Mouse (Mus musculus): ENCODE data around the gene Tnfsf13. TPM values are rescaled to one million over a fixed set of nuclear protein-coding genes. Genes with fewer than 3 reads are reported as not detected.

Gene Tnfsf13
- polyA plus RNA-seq, 1 experiment, result 23.9 TPM

DNA sequence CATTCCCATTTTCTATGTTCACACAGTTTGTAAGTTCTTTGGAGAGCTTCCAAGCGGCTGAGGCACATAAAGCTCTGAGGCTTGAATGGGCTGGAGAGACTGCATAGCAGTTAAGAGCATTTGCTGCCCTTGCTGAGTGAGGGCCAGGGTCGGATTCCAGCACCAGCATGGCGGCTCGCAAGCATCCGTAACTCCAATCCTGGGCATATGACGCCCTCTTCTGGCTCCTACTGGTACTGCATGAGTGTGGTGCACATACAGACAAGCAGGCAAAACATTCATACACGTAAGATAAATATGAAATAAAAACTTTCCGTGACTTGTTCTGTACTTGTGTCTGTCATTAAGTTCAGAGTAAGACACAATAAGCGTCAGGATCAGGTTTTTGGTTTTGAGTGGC lies 29.9 kb upstream of the Tnfsf13 start:
- Histone ChIP-seq H3K4me3 (ENCODE audit: insufficient read depth, low read length) (no peak overlapping the region), H3K4me1 (ENCODE audit: control insufficient read depth, insufficient read depth, low read length) (no peaks in the 10 kb centered on the region), H3K27ac (ENCODE audit: insufficient read depth, low read depth, low read length) (no peak overlapping the region)
- TF ChIP-seq POLR2A (IDR thresholded peaks at IDR 0.05; ENCODE audit: borderline replicate concordance, low read depth, low read length) (no peak), CTCF (IDR thresholded peaks at IDR 0.05; ENCODE audit: low read depth, low read length) (peak; percentile 85)

DNA sequence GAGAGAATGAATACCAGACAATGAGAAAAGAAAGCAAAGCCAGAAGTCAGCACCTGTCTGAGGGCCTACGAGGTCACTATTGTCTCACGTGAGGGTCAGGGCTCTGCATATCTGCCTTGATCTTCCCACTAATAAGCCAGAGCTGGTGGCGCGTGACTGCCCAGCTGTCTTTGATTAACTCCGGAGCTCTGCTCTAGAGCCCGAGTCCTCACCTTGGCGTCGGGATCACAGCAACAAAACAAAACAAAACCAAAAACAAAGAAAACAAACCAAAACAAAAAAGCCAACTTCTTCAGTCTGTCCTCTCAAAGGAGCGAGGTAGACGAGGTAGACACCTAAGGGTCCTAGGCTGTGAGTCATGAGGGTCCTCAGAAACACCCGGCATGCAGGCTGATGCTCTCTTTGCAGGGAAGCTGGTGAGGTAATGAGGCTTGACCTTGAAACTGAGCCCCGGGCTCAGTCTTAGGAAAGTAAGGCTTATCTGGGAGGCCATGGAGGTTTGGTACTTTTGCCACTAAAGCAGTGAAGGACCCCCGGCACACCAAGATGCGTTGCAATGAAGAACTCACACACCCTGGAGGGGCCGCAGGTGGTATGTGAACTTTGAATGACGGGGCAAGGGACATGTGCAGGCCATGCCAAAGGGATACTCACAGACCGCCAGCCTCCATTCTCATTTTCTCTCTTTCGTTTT lies 29.2 kb upstream of the Tnfsf13 start:
- H3K4me1 ChIP-seq (ENCODE audit: control insufficient read depth, insufficient read depth, low read length), result no peaks in the 10 kb centered on the region
- H3K27ac ChIP-seq (ENCODE audit: insufficient read depth, low read depth, low read length), result no peak overlapping the region
- TF ChIP-seq CTCF (IDR thresholded peaks at IDR 0.05; ENCODE audit: low read depth, low read length) (no peak), POLR2A (IDR thresholded peaks at IDR 0.05; ENCODE audit: borderline replicate concordance, low read depth, low read length) (no peak)
- H3K4me3 ChIP-seq (ENCODE audit: insufficient read depth, low read length), result no peak overlapping the region

DNA sequence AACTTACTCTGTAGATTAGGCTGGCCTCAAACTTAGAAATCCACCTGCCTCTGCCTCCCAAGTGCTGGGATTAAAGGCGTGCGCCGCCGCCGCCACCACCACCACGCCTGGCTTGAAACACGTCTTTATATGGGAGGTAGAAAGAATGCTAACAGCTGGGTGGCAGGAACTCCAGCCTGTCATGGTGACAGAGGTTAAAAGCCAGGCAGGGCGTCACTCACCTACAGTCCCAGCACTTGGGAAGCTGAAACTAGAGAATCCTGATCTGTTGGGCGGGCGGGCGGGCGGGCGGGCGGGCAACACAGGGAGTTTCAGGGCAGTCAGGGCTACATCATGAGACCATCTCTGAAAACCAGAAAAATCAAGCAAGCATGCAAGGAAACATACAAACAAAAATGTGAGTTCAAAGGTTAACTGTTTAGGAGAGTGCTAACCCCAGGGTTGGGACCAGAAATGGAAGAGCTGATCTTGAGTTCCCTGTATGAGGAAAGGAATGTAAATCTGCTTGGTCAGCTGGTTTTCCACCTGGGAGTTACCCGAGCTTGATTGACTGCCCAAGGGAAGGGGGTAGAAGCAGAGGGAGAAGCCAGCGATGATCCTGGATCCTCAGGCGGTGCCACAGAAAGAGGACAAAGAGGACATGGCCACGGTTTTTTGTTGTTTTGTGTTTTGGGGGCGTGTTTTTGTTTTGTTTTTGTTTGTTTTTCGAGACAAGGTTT lies 27.5 kb upstream of the Tnfsf13 start:
- TF ChIP-seq POLR2A (IDR thresholded peaks at IDR 0.05; ENCODE audit: borderline replicate concordance, low read depth, low read length) (no peak), CTCF (IDR thresholded peaks at IDR 0.05; ENCODE audit: low read depth, low read length) (no peak)

DNA sequence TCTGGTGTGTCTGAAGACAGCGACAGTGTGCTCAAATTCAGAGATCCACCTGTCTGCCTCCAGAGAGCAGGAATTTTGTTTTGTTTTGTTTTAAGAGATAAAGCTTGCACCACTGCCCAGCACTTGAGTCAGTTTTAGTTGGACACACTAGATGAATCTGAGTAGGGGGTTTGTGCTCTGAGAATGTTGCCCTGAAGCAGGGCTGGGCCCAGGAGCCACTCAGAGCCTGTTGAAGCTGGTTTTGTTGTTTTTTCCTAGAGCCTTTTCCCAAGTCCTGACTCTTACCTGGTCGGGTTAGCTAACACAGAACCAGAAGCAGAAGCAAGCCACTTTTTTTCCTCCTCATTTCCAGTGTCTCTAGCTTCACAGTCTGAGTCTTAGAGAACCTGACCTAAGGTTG lies 25.5 kb upstream of the Tnfsf13 start:
- H3K27ac ChIP-seq (ENCODE audit: insufficient read depth, low read depth, low read length), result no peak overlapping the region
- no peaks in the 10 kb centered on the region for H3K4me1 ChIP-seq (ENCODE audit: control insufficient read depth, insufficient read depth, low read length)
- no peak overlapping the region for H3K4me3 ChIP-seq (ENCODE audit: insufficient read depth, low read length)
- TF ChIP-seq POLR2A (IDR thresholded peaks at IDR 0.05; ENCODE audit: borderline replicate concordance, low read depth, low read length) (no peak), CTCF (IDR thresholded peaks at IDR 0.05; ENCODE audit: low read depth, low read length) (no peak)

More for the DNA sequence above, 27.5 kb upstream of the Tnfsf13 start:
- H3K4me3 ChIP-seq (ENCODE audit: insufficient read depth, low read length), result no peak overlapping the region
- H3K27ac ChIP-seq (ENCODE audit: insufficient read depth, low read depth, low read length), result no peak overlapping the region
- H3K4me1 ChIP-seq (ENCODE audit: control insufficient read depth, insufficient read depth, low read length), result no peaks in the 10 kb centered on the region

DNA sequence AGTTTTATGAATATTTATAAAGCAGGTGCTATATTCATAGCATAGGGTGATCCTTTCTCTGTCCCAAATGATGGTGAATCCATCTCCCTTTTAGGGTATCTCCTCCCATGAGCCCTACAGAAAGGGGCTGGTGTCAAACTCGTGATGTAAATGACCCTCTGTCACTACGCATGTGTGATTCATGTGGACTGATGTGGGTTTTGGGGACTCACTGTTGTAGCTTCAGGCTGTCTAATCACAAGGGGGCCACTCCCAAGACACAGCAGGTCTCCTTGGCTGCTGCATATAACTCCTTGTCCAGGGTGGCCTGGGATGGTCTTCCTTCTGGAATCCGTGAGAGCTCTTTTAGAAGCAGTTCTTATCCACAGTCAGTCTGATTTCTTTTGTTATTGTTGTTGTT lies 24.9 kb upstream of the Tnfsf13 start:
- TF ChIP-seq CTCF (IDR thresholded peaks at IDR 0.05; ENCODE audit: low read depth, low read length) (no peak), POLR2A (IDR thresholded peaks at IDR 0.05; ENCODE audit: borderline replicate concordance, low read depth, low read length) (no peak)
- Histone ChIP-seq H3K27ac (ENCODE audit: insufficient read depth, low read depth, low read length) (no peak overlapping the region), H3K4me3 (ENCODE audit: insufficient read depth, low read length) (no peak overlapping the region)

DNA sequence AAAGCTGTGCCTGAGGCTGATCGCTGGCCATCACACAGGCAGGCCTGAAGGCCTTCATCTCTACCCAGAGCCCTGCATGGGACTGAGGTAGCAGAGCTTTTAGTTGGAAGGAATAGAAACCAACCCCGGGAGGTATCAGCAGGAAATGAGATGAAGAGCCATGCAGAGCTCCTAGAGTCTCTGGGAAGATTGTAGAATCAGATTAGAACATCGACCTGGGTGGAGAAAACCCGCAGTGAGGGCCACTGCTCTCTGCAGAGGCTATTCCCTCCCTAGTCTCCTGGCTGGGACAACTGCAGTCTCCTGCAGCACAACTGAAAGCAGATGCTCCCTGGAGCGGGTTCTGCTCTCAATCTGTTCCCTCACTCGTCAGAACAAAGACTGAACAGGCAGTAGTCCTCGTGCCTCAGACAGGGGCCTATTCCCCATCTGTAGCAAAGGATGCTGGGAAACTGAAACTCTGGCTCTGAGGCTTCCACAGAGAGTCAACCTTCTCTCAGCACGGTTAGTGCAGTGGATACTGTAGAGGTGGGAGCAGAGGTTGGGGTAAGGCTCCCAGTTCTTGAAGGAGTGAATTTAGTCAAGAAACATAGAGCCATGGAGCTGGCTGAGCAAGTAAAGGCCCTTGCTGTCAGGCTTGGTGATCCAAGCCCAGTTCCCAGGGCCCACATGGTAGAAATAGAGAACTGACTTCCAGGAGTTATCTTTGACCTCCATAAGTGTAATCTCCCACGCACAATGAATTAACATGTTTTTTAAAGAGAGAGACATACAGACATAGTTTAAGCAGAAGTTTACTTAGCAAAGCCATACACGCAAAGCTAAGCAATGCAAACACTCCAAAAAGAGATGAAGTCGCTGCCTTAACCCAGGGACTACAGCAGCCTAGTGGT lies 24.2 kb upstream of the Tnfsf13 start:
- TF ChIP-seq CTCF (IDR thresholded peaks at IDR 0.05; ENCODE audit: low read depth, low read length) (no peak), POLR2A (IDR thresholded peaks at IDR 0.05; ENCODE audit: borderline replicate concordance, low read depth, low read length) (no peak)
- Histone ChIP-seq H3K4me3 (ENCODE audit: insufficient read depth, low read length) (no peak overlapping the region), H3K27ac (ENCODE audit: insufficient read depth, low read depth, low read length) (no peak overlapping the region), H3K4me1 (ENCODE audit: control insufficient read depth, insufficient read depth, low read length) (no peaks in the 10 kb centered on the region)

More for the DNA sequence above, 24.9 kb upstream of the Tnfsf13 start:
- no peaks in the 10 kb centered on the region for H3K4me1 ChIP-seq (ENCODE audit: control insufficient read depth, insufficient read depth, low read length)

DNA sequence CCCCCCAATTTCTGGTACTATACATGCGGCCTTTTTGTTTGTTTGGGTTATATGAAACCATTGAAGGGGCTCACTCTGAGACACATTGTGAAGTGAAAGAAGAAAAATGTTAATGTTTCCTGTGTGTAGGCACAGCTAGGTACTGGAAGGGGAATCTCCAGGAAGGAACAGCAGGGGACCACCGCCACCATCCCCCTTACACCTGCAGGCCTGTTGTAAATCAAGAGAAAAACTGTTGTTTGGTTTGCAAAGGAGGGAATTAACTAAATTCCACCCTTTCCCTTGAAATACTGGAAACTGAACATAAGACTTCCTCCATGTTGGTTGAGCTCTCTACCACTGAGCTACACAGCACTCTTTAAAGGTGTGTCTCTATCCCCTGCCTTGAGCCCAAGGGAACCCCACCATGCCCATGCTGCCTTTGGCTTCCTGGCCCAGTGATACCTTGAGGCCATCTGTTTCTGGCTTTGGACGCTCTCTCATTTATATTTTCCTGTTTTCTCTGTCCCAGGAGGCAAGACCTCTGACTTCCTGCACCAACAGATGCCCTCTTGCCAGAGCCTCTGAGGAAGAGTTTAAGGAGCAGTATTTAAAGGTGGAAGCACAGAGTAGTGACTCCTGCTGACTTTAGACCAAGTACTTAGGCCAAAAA lies 23.2 kb upstream of the Tnfsf13 start:
- no peak for TF ChIP-seq POLR2A (IDR thresholded peaks at IDR 0.05; ENCODE audit: borderline replicate concordance, low read depth, low read length)
- TF ChIP-seq CTCF (IDR thresholded peaks at IDR 0.05; ENCODE audit: low read depth, low read length), result no peak

DNA sequence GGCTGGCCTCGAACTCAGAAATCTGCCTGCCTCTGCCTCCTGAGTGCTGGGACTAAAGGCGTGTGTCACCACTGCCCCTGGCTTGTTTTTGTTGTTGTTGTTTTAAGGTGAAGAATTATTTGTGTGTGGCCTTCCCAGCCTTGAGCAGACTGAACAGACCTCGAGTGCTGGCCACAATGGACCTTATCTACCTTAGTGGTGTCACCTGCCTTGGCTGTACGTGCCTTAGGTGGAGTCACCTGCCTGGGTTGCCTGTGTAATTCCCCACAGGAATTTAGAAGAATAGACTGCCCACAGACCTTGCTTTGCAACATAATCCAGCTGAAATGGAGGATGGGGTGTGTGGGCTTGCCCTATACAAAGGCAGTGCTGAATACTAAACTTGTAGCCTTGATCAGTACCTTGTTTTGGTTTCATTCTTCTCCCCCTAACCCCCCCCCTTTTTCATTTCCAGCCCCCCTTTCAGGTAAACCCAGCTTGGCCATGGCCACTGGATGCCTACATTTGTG lies 22.3 kb upstream of the Tnfsf13 start:
- Histone ChIP-seq H3K4me1 (ENCODE audit: control insufficient read depth, insufficient read depth, low read length) (no peaks in the 10 kb centered on the region), H3K27ac (ENCODE audit: insufficient read depth, low read depth, low read length) (no peak overlapping the region), H3K4me3 (ENCODE audit: insufficient read depth, low read length) (no peak overlapping the region)
- TF ChIP-seq CTCF (IDR thresholded peaks at IDR 0.05; ENCODE audit: low read depth, low read length) (no peak), POLR2A (IDR thresholded peaks at IDR 0.05; ENCODE audit: borderline replicate concordance, low read depth, low read length) (no peak)

More for the DNA sequence above, 23.2 kb upstream of the Tnfsf13 start:
- H3K4me3 ChIP-seq (ENCODE audit: insufficient read depth, low read length), result no peak overlapping the region
- H3K27ac ChIP-seq (ENCODE audit: insufficient read depth, low read depth, low read length), result no peak overlapping the region
- H3K4me1 ChIP-seq (ENCODE audit: control insufficient read depth, insufficient read depth, low read length), result no peaks in the 10 kb centered on the region

DNA sequence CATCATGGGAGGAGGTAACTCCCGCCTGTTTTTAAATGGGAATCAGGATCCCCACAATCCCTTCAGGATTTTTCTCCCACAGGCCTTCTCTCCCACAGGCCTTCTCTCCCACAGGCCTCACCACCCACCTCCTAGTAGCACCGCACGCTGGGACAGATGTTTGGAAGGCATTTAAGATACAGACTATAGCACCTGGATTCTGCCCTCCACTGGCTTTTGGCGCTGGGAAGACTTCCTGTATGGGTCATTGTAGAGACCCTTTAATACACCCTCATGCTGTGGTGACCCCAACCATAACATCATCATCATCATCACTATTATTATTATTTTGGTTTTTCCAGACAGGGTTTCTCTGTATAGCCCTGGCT lies 21.9 kb upstream of the Tnfsf13 start:
- TF ChIP-seq CTCF (IDR thresholded peaks at IDR 0.05; ENCODE audit: low read depth, low read length) (no peak), POLR2A (IDR thresholded peaks at IDR 0.05; ENCODE audit: borderline replicate concordance, low read depth, low read length) (no peak)
- H3K4me1 ChIP-seq (ENCODE audit: control insufficient read depth, insufficient read depth, low read length), result no peaks in the 10 kb centered on the region

More for the DNA sequence above, 21.9 kb upstream of the Tnfsf13 start:
- H3K27ac ChIP-seq (ENCODE audit: insufficient read depth, low read depth, low read length), result no peak overlapping the region
- no peak overlapping the region for H3K4me3 ChIP-seq (ENCODE audit: insufficient read depth, low read length)

Measured in bone marrow macrophage, adult 2 months (primary cell).